Mouse (Mus musculus): ENCODE data around the gene Scfd2. TPM values are rescaled to one million over a fixed set of nuclear protein-coding genes. Genes with fewer than 3 reads are reported as not detected.

Gene Scfd2
- polyA plus RNA-seq, 1 experiment, result 9.6 TPM

DNA sequence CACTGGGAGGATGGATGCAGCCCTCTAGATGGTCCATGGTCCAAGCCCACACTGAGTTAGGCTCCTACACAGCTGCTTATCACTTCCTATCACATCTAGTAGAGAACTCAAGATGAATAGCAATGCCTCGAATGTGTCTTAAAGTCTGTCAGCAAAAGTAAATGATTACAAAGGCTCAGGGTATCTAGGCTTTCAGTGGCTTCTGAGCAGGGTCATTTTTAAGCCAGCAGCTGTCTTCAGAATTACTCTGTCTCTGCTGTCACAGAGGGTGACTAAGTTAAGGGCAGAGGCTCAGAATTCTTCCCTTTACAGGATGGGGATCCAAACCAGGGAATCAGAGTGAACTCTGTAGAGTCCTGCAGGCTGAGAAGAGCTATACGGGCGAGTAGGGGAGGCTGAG lies 284.6 kb downstream of the Scfd2 start:
- Histone ChIP-seq H3K36me3 (ENCODE audit: control insufficient read depth, insufficient read depth, low read length) (no peaks in the 10 kb centered on the region), H3K27me3 (ENCODE audit: control insufficient read depth, insufficient read depth, low read length) (no peaks in the 10 kb centered on the region), H3K4me1 (ENCODE audit: control insufficient read depth, insufficient read depth, insufficient read length, low read length) (no peaks in the 10 kb centered on the region), H3K4me3 (ENCODE audit: low read depth, low read length) (no peak overlapping the region), H3K27ac (ENCODE audit: insufficient read depth, low read depth, low read length) (no peak overlapping the region)
- 77% methylated on average over 3 of the region's 3 CpGs for WGBS
- TF ChIP-seq CTCF (IDR thresholded peaks at IDR 0.05; ENCODE audit: extremely low read depth, insufficient read length, insufficient replicate concordance, low read depth, low read length) (no peak), POLR2A (IDR thresholded peaks at IDR 0.05; ENCODE audit: low read depth, low read length) (no peak)

DNA sequence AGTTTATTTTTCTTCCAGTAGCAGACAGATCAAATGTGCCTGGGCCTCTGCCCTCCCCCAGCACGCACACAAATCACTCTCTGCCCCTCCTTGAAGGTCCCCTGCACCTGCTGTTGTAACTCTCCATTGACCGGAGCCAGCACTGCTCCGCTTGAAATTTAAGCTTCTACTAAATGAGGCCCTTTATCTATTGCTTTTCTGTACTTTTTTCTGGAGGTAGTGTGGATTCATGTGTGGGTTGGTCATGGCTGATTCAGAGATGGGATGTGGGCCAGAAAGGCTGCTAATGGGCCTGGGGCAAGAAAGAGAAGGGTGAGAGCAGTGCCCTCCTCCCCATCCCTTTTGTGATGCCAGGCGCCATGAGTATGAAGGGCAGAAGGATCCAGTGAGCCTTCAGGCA lies 285.1 kb downstream of the Scfd2 start:
- TF ChIP-seq CTCF (IDR thresholded peaks at IDR 0.05; ENCODE audit: extremely low read depth, insufficient read length, insufficient replicate concordance, low read depth, low read length) (no peak), POLR2A (IDR thresholded peaks at IDR 0.05; ENCODE audit: low read depth, low read length) (no peak)
- Histone ChIP-seq H3K36me3 (ENCODE audit: control insufficient read depth, insufficient read depth, low read length) (no peaks in the 10 kb centered on the region), H3K27me3 (ENCODE audit: control insufficient read depth, insufficient read depth, low read length) (no peaks in the 10 kb centered on the region), H3K4me3 (ENCODE audit: low read depth, low read length) (no peak overlapping the region), H3K4me1 (ENCODE audit: control insufficient read depth, insufficient read depth, insufficient read length, low read length) (no peaks in the 10 kb centered on the region), H3K27ac (ENCODE audit: insufficient read depth, low read depth, low read length) (no peak overlapping the region)
- WGBS, result 68% methylated on average over 4 of the region's 4 CpGs

DNA sequence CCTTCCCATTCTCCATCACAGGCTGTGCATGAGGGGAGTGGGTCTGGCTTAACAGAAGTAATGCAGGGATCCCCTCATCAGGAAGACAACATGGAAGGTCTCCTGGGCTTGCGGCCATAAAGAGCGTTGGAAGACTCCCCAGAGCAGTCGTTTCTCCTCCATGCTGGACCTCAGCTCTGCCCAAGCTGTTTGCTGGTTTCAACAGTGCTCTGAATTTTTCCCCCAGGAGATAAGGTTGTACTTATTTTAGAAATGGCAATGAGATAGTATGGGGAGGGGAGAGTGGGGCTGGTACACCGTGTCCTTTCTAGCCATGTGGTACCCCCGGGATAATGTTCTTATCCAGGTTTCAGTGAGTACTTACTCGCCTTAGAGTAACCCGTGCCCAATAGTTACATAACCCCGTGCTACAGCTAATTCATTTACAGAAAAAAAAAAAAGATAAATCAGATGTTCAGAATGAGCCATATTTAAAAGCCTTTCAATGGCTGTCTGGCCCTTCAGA lies 285.9 kb downstream of the Scfd2 start:
- no peak for TF ChIP-seq POLR2A (IDR thresholded peaks at IDR 0.05; ENCODE audit: low read depth, low read length)
- TF ChIP-seq CTCF (IDR thresholded peaks at IDR 0.05; ENCODE audit: extremely low read depth, insufficient read length, insufficient replicate concordance, low read depth, low read length), result no peak
- H3K27ac ChIP-seq (ENCODE audit: insufficient read depth, low read depth, low read length), result no peak overlapping the region
- no peaks in the 10 kb centered on the region for H3K36me3 ChIP-seq (ENCODE audit: control insufficient read depth, insufficient read depth, low read length)
- WGBS, result 90% methylated on average over 8 of the region's 8 CpGs
- H3K4me3 ChIP-seq (ENCODE audit: low read depth, low read length), result no peak overlapping the region
- H3K4me1 ChIP-seq (ENCODE audit: control insufficient read depth, insufficient read depth, insufficient read length, low read length), result no peaks in the 10 kb centered on the region
- no peaks in the 10 kb centered on the region for H3K27me3 ChIP-seq (ENCODE audit: control insufficient read depth, insufficient read depth, low read length)

DNA sequence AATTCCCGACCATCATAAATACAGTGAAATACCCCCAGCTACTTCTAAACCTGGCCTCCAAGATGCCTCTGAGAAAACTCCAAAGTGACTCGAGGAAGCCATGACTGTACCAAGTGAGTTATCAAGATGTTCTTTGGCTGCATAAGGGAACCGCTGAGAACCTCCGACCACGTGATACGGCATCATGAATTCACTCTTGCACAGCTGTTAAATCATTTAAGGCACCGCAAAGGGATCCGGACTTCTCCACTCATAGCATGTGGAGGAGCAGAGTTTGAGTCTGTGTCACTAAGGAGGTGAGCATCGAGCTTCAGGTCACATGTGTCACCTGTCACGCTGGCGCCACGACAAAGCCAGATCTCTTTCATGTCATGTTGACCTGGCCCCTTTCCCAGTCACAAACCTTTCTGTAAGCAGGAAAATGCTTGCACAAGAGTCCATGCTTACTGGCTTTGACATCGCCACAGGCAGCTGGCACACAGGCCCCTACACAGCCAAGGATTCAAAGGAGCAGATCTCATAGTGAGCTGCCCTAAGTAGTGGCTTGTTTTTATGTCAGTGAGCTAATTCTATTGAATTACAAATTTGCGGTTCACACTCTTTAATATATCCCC lies 287.0 kb downstream of the Scfd2 start:
- Histone ChIP-seq H3K4me3 (ENCODE audit: low read depth, low read length) (no peak overlapping the region), H3K4me1 (ENCODE audit: control insufficient read depth, insufficient read depth, insufficient read length, low read length) (no peaks in the 10 kb centered on the region), H3K36me3 (ENCODE audit: control insufficient read depth, insufficient read depth, low read length) (no peaks in the 10 kb centered on the region), H3K27ac (ENCODE audit: insufficient read depth, low read depth, low read length) (no peak overlapping the region), H3K27me3 (ENCODE audit: control insufficient read depth, insufficient read depth, low read length) (no peaks in the 10 kb centered on the region)
- TF ChIP-seq POLR2A (IDR thresholded peaks at IDR 0.05; ENCODE audit: low read depth, low read length) (no peak), CTCF (IDR thresholded peaks at IDR 0.05; ENCODE audit: extremely low read depth, insufficient read length, insufficient replicate concordance, low read depth, low read length) (no peak)
- WGBS, result 88% methylated on average over 14 of the region's 14 CpGs

DNA sequence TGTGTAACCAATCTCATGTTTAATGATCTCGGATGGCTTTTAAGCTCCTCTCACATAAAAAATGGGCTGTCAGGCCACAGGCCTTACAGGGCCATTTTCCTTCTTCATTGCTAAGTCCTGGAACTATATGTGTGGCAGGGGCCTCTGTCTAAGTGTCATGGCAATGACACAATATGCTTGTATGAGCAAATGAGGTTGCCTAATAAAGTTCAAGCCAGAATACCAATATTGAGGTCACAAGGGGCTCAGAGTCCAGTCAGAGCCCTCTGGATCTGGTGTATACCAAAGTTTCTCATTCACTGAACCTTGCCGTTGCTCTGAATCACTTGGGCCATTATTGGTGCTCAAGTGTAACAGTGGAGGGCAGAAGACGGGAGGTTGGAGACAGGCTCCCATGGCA lies 288.9 kb downstream of the Scfd2 start:
- Histone ChIP-seq H3K27ac (ENCODE audit: insufficient read depth, low read depth, low read length) (no peak overlapping the region), H3K4me3 (ENCODE audit: low read depth, low read length) (no peak overlapping the region), H3K4me1 (ENCODE audit: control insufficient read depth, insufficient read depth, insufficient read length, low read length) (no peaks in the 10 kb centered on the region), H3K36me3 (ENCODE audit: control insufficient read depth, insufficient read depth, low read length) (no peaks in the 10 kb centered on the region), H3K27me3 (ENCODE audit: control insufficient read depth, insufficient read depth, low read length) (no peaks in the 10 kb centered on the region)
- 79% methylated on average over 3 of the region's 3 CpGs for WGBS
- no peak for TF ChIP-seq POLR2A (IDR thresholded peaks at IDR 0.05; ENCODE audit: low read depth, low read length)
- no peak for TF ChIP-seq CTCF (IDR thresholded peaks at IDR 0.05; ENCODE audit: extremely low read depth, insufficient read length, insufficient replicate concordance, low read depth, low read length)

DNA sequence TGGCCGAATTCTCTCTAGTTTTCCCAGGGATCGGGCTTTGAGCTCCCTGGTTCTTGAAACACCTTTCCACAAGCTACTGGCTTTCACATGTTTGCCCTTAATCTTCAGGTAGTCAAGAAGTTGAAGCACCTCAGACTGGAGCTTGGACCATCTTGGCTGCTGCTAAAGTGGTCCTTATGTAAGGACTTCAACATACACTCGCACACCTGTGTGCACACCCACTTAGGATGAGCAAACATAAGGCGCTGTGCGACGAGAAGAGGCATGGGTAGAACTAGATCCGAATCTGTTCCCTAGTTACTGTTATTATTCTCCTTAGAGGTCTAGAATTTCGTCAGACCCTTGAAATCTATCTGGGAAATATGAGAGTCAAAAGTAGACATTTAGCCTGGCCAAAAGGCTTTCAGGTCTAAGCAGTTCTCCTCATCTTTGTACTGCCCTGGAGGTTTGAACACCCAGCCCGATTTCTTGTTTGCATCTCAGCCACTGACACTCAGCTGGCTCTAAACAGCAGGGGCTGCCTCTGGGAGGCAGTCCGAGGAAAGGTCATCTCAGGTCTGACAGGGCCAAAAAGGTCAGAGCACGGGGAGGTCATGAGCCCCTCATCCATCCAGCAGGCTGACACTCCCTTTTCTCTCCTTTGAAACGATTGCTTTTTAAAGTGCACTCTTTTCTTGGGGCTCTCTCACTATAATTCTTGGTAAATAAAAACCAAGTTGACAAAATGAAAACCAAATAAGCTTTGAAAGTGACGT lies 290.5 kb downstream of the Scfd2 start:
- TF ChIP-seq CTCF (IDR thresholded peaks at IDR 0.05; ENCODE audit: extremely low read depth, insufficient read length, insufficient replicate concordance, low read depth, low read length), result no peak
- TF ChIP-seq POLR2A (IDR thresholded peaks at IDR 0.05; ENCODE audit: low read depth, low read length), result no peak
- Histone ChIP-seq H3K4me3 (ENCODE audit: low read depth, low read length) (no peak overlapping the region), H3K27ac (ENCODE audit: insufficient read depth, low read depth, low read length) (no peak overlapping the region), H3K4me1 (ENCODE audit: control insufficient read depth, insufficient read depth, insufficient read length, low read length) (no peaks in the 10 kb centered on the region), H3K36me3 (ENCODE audit: control insufficient read depth, insufficient read depth, low read length) (no peaks in the 10 kb centered on the region), H3K27me3 (ENCODE audit: control insufficient read depth, insufficient read depth, low read length) (no peaks in the 10 kb centered on the region)
- WGBS, result 85% methylated on average over 13 of the region's 13 CpGs

DNA sequence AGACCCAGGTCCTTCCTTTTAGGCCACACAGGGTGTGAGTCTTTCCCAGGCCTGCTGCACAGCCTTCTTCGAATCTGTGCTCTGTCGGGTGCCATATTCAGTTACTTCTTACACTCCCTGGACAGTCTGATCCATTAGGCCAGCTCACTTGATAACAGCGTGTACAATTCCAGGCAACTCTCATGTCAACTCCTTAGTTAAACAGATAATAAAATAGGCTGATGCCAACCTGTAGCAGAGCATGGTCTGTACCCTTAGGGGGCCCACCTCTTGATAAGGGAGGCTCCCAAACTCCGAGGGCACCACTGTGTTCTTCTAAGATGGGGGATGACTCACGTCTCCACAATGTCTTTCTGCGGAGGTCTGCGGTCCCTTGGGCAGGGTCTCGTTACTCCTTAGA lies 291.3 kb downstream of the Scfd2 start:
- WGBS, result 45% methylated on average over 8 of the region's 8 CpGs
- no peak for TF ChIP-seq CTCF (IDR thresholded peaks at IDR 0.05; ENCODE audit: extremely low read depth, insufficient read length, insufficient replicate concordance, low read depth, low read length)
- no peak for TF ChIP-seq POLR2A (IDR thresholded peaks at IDR 0.05; ENCODE audit: low read depth, low read length)
- Histone ChIP-seq H3K27me3 (ENCODE audit: control insufficient read depth, insufficient read depth, low read length) (no peaks in the 10 kb centered on the region), H3K4me3 (ENCODE audit: low read depth, low read length) (no peak overlapping the region), H3K27ac (ENCODE audit: insufficient read depth, low read depth, low read length) (no peak overlapping the region), H3K36me3 (ENCODE audit: control insufficient read depth, insufficient read depth, low read length) (no peaks in the 10 kb centered on the region), H3K4me1 (ENCODE audit: control insufficient read depth, insufficient read depth, insufficient read length, low read length) (no peaks in the 10 kb centered on the region)

Measured in small intestine, adult 2 months (tissue).